Mouse (Mus musculus): ENCODE measurements around the gene Ppid.

GRCm38 (mm10) chr3:79572399-79572798 is 18.7 kb upstream of the Ppid start:
- TF ChIP-seq CTCF (conservative IDR thresholded peaks at IDR 0.05; ENCODE audit: insufficient read depth, insufficient read length, low read depth, low read length): no peak
- no peak for TF ChIP-seq POLR2A (IDR thresholded peaks at IDR 0.05; ENCODE audit: low read depth, low read length)

All from kidney, adult 2 months (tissue).